Mouse (Mus musculus) lung, postnatal 0 days (tissue): ENCODE data around the gene Nemf.

Experiments used
- CTCF ChIP-seq: IDR thresholded peaks from 2 replicates; pipeline ENCODE4 v1.5.1; 2016; ENCODE audit warnings: antibody characterized with exemption, mild to moderate bottlenecking
- EP300 ChIP-seq: IDR thresholded peaks from 2 replicates; pipeline ENCODE4 v1.6.1; 2016; ENCODE audit warnings: antibody characterized with exemption, mild to moderate bottlenecking, control low read depth

DNA sequence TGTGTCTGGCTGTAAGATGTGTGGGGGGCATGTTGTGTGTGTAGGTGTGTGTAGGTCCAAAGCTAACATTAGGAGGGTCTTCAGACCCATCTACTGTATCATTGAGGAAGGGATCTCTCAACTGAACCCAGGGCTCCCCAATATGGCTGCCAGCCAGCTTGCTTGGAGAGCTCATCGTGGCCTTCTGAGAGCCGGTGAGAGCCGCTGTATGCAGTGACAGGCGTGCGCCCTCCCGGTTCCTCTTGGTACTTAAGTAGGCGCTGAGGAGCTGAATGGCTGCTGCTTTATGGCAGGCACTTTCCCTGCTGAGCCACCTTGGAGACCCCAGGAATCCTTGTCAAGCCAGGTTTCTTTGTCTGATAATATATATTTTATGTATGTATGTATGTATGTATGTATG is 50.6 kb downstream of the Nemf start:
- no peak for TF ChIP-seq EP300
- no peak for TF ChIP-seq CTCF
